Mouse (Mus musculus): Measurements from ENCODE around the gene Cttn.

The Cttn gene

GRCm38 (mm10) chr7:144387537-144387936, 83.3 kb downstream of the Cttn start:
- no peak for DNase-seq

All from lung, postnatal 14 days (tissue).